Mouse (Mus musculus) hindbrain, embryonic 13.5 days (tissue): ENCODE measurements around the gene Ap5m1. TPM values are rescaled to one million over a fixed set of nuclear protein-coding genes. Genes with fewer than 3 reads are reported as not detected.

ENCODE experiments used
- ATAC-seq: fragments of 200-750 bp; cut with Nextera tagmentation; 2 replicates; pipeline ENCODE4 v1.8.0; 2017; ENCODE audit warnings: moderate TSS enrichment; ENCODE audit not compliant: low FRiP score
- H3K27ac ChIP-seq: fragments of 300-500 bp; sonication (generic); 2 replicates; pipeline ENCODE4 v1.5.1; 2015; ENCODE audit warnings: inconsistent platforms, mild to moderate bottlenecking, moderate library complexity
- H3K27me3 ChIP-seq: fragments of 300-500 bp; sonication (generic); 2 replicates; pipeline ENCODE4 v1.6.1; 2015; ENCODE audit warnings: mild to moderate bottlenecking, inconsistent platforms
- H3K36me3 ChIP-seq: fragments of 300-500 bp; sonication (generic); 2 replicates; pipeline ENCODE4 v1.6.1; 2015; ENCODE audit warnings: mild to moderate bottlenecking, inconsistent platforms
- H3K4me1 ChIP-seq: fragments of 300-500 bp; sonication (generic); replicated peaks from 2 replicates; pipeline ENCODE4 v1.6.1; 2015; ENCODE audit warnings: inconsistent platforms
- H3K4me2 ChIP-seq: fragments of 300-500 bp; sonication (generic); 2 replicates; pipeline ENCODE4 v1.6.1; 2015; ENCODE audit warnings: inconsistent platforms, mild to moderate bottlenecking, moderate library complexity
- H3K4me3 ChIP-seq: fragments of 300-500 bp; sonication (generic); 2 replicates; pipeline ENCODE4 v1.5.1; 2015; ENCODE audit warnings: mild to moderate bottlenecking, inconsistent platforms
- H3K9ac ChIP-seq: fragments of 300-500 bp; sonication (generic); 2 replicates; pipeline ENCODE4 v1.6.1; 2015; ENCODE audit warnings: mild to moderate bottlenecking, inconsistent platforms
- H3K9me3 ChIP-seq: fragments of 300-500 bp; sonication (generic); 2 replicates; pipeline ENCODE4 v1.6.1; 2016; ENCODE audit warnings: inconsistent platforms
- WGBS: fragments of 180-500 bp; shearing (Covaris S2); methylation state at CpG from one replicate; pipeline ENCODE4 v1.1.7; 2015; 5-methylcytosine and 5-hydroxymethylcytosine counted together
- polyA plus RNA-seq: library from polyadenylated mRNA; unstranded; fragments of >200 nt; fragmentation: Nextera tagmentation; extraction: Ambion mirVana; gene quantifications from 2 replicates; pipeline ENCODE4 v1.2.1, GENCODE M21; 2015

Ap5m1 gene
- polyA plus RNA-seq: 24.6 and 26.9 TPM in 2 replicates

DNA sequence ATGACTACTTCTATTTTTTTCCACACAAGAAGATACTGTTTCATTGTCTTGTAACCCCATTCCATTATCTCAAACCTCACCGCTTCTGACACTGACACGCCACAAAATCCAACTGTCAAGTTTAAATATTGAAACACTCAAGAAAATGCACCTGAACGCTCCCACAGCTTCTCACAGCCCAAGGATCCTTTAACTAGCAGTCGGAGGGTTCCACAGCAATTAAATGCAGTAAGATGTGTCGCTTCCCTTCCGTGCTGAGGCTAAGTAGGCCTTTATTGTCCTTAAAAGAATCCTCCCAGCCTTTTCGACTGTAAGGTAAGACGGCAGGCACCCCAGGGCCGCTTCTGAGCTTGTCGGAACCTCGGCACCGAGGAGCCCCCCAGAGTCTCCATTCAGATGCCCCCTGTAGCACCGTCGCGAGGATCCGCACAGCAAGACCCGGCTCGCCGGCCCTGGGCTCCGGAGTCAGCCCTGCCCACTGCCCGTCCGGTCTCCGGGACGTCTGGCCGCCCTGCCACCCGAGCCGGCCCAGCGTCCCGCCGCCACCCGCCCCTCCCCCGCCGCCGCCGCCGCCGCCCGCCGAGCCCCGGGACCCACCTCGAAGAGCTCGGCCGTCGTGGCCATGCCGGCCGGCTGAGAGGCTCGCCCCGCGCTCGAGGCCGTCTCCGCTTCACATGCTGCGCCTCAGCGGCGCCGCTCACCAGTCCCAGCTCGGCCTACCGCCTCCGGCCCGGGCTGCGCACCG is at the start of gene Ap5m1:
Ap5m1 (plus strand) TSS at position 569 of the 745 bp plus-strand sequence.
- H3K27ac ChIP-seq: peak within 1 kb of the TSS; percentile 99
- peak; percentile 74 for ATAC-seq
- peak within 1 kb of the TSS; percentile 98 for H3K9ac ChIP-seq
- peak within 1 kb of the TSS; percentile 74 for H3K4me2 ChIP-seq
- WGBS: under 1% methylated on average over 49 of the region's 62 CpGs
- peaks cover 29% of the 10 kb centered on the region for H3K4me1 ChIP-seq
- H3K36me3 ChIP-seq: no peaks in the 10 kb centered on the region
- H3K27me3 ChIP-seq: no peaks in the 10 kb centered on the region
- no peaks in the 10 kb centered on the region for H3K9me3 ChIP-seq
- peak within 1 kb of the TSS; percentile 94 for H3K4me3 ChIP-seq

- ATAC-seq: no peak
- whole genome bisulfite sequencing: 89% methylated on average over 5 of the region's 5 CpGs
- H3K36me3 ChIP-seq: peaks cover 37% of the 10 kb centered on the region
These were observed 46.1 kb upstream of the Ap5m1 start for GRCm38 (mm10) chr14:49019765-49020164.

GRCm38 (mm10) chr14:49027040-49027778 is 38.7 kb upstream of the Ap5m1 start:
- no peaks in the 10 kb centered on the region for H3K9me3 ChIP-seq
- no peaks in the 10 kb centered on the region for H3K27me3 ChIP-seq
- no peaks in the 10 kb centered on the region for H3K4me1 ChIP-seq
- no peak for ATAC-seq
- peaks cover 28% of the 10 kb centered on the region for H3K36me3 ChIP-seq
- 90% methylated on average over 6 of the region's 6 CpGs for WGBS
- H3K9ac ChIP-seq: no peak overlapping the region
- H3K27ac ChIP-seq: no peak overlapping the region
- H3K4me2 ChIP-seq: no peak overlapping the region
- no peak overlapping the region for H3K4me3 ChIP-seq

More at GRCm38 (mm10) chr14:49019765-49020164, 46.1 kb upstream of the Ap5m1 start:
- no peak overlapping the region for H3K9ac ChIP-seq
- no peaks in the 10 kb centered on the region for H3K4me1 ChIP-seq
- H3K4me2 ChIP-seq: no peak overlapping the region
- H3K27me3 ChIP-seq: no peaks in the 10 kb centered on the region
- no peaks in the 10 kb centered on the region for H3K9me3 ChIP-seq
- no peak overlapping the region for H3K27ac ChIP-seq
- no peak overlapping the region for H3K4me3 ChIP-seq

DNA sequence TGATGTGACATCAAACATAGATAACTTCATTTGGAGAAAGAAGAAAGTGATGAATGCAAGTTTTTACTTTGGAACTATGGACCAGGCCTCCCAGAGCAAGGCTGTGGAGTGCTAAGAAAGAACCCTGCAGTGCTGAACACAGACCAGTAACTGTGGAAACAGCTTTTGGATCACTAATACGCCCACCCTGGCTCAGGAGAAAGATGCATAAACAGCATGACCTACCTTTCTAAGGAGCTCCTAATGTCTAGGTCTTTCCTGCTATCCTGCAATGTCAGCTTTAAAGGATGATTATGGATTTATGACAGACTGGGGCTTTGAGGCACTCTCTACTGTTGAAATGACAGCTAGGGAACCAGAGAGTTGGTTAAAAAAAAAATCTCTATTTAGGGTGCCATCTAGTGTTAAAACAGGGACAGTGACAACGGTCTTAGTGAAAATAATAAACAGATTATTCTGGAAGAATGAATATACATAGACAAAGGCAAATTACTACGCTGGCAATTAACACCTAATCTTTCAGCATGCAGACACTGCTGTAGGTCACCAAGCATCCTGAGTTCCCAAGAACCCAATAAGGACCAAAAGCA is 38.0 kb upstream of the Ap5m1 start:
- no peak overlapping the region for H3K4me3 ChIP-seq
- no peak for ATAC-seq
- H3K27me3 ChIP-seq: no peaks in the 10 kb centered on the region
- H3K9me3 ChIP-seq: no peaks in the 10 kb centered on the region
- no peak overlapping the region for H3K9ac ChIP-seq
- no peaks in the 10 kb centered on the region for H3K4me1 ChIP-seq
- WGBS: 73% methylated on average over 3 of the region's 3 CpGs
- peaks cover 28% of the 10 kb centered on the region for H3K36me3 ChIP-seq
- H3K27ac ChIP-seq: no peak overlapping the region
- H3K4me2 ChIP-seq: no peak overlapping the region

- WGBS: 88% methylated on average over 5 of the region's 5 CpGs
- H3K27ac ChIP-seq: no peak overlapping the region
- no peaks in the 10 kb centered on the region for H3K27me3 ChIP-seq
- no peaks in the 10 kb centered on the region for H3K9me3 ChIP-seq
- ATAC-seq: no peak
- H3K36me3 ChIP-seq: peaks cover 33% of the 10 kb centered on the region
- no peak overlapping the region for H3K4me3 ChIP-seq
- H3K4me2 ChIP-seq: no peak overlapping the region
- no peak overlapping the region for H3K9ac ChIP-seq
- H3K4me1 ChIP-seq: no peaks in the 10 kb centered on the region
These were observed 36.9 kb upstream of the Ap5m1 start for GRCm38 (mm10) chr14:49028991-49029390.

GRCm38 (mm10) chr14:49045610-49046009 is 20.3 kb upstream of the Ap5m1 start:
- H3K36me3 ChIP-seq: peaks cover 8% of the 10 kb centered on the region
- no peak overlapping the region for H3K4me2 ChIP-seq
- H3K27ac ChIP-seq: no peak overlapping the region
- WGBS: 93% methylated on average over 4 of the region's 4 CpGs
- H3K27me3 ChIP-seq: no peaks in the 10 kb centered on the region
- no peaks in the 10 kb centered on the region for H3K4me1 ChIP-seq
- no peaks in the 10 kb centered on the region for H3K9me3 ChIP-seq
- no peak overlapping the region for H3K9ac ChIP-seq
- ATAC-seq: no peak
- no peak overlapping the region for H3K4me3 ChIP-seq

DNA sequence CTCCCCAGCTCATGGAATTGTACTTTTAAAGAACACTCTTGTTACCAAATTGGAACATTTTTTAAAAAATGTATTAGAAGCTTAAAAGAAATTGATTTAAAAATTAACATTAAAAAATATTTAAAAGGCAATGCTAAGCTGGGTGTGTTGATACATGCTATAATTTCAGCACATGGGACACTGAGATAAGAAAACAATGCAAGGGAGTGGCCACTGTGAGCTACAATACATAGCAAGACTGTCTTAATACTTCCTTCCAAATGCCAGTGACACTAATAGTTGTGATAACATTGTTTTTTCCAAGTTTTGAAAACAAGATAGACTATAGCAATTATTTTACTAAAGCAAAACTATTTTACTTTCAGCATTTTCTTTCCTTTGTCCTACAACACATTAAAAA is 16.4 kb upstream of the Ap5m1 start:
- no peak for ATAC-seq
- no peak overlapping the region for H3K4me3 ChIP-seq
- H3K9me3 ChIP-seq: no peaks in the 10 kb centered on the region
- H3K27me3 ChIP-seq: no peaks in the 10 kb centered on the region
- H3K27ac ChIP-seq: no peak overlapping the region
- peaks cover 13% of the 10 kb centered on the region for H3K36me3 ChIP-seq
- no peak overlapping the region for H3K4me2 ChIP-seq
- H3K4me1 ChIP-seq: no peaks in the 10 kb centered on the region
- no peak overlapping the region for H3K9ac ChIP-seq

DNA sequence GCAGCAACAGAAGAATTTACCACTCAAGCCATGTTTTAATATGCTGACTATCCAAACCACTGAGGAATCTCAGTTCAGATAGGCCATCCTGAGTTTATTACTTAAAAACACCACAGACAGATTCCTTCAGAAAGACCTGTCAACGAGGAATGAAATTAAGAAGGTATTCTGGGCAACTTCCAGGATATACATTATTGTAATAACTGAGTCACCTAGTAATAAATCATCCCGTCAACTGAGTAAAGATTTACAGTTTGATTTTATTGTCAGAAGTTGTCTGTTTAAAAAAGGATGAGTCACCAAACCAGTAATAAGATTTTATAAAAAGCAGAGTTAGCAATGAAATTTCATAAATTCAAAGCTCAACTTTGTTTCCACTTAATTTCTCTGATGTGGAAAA is 2.1 kb upstream of the Ap5m1 start:
- H3K4me2 ChIP-seq: peak overlapping the region; percentile 39

GRCm38 (mm10) chr14:49066274-49066823 is 452 bp downstream of the Ap5m1 start, which contains the start of gene Exoc5:
Gene Exoc5, minus strand, starts transcription at chr14:49066653.
- peak within 1 kb of the TSS; percentile 74 for H3K4me2 ChIP-seq
- peaks cover 29% of the 10 kb centered on the region for H3K4me1 ChIP-seq
- H3K36me3 ChIP-seq: no peaks in the 10 kb centered on the region
- peak within 1 kb of the TSS; percentile 99 for H3K27ac ChIP-seq
- WGBS: under 1% methylated on average over 53 of the region's 53 CpGs
- peak; percentile 96 for ATAC-seq
- H3K9ac ChIP-seq: peak within 1 kb of the TSS; percentile 98
- H3K27me3 ChIP-seq: no peaks in the 10 kb centered on the region
- H3K9me3 ChIP-seq: no peaks in the 10 kb centered on the region
- peak within 1 kb of the TSS; percentile 94 for H3K4me3 ChIP-seq

More for the DNA sequence above, 2.1 kb upstream of the Ap5m1 start:
- Histone ChIP-seq H3K4me3 (no peak overlapping the region), H3K9me3 (no peaks in the 10 kb centered on the region), H3K27ac (no peak overlapping the region), H3K9ac (no peak overlapping the region), H3K36me3 (no peaks in the 10 kb centered on the region), H3K4me1 (peaks cover 25% of the 10 kb centered on the region), H3K27me3 (no peaks in the 10 kb centered on the region)
- WGBS: 87% methylated on average over 2 of the region's 2 CpGs
- no peak for ATAC-seq

DNA sequence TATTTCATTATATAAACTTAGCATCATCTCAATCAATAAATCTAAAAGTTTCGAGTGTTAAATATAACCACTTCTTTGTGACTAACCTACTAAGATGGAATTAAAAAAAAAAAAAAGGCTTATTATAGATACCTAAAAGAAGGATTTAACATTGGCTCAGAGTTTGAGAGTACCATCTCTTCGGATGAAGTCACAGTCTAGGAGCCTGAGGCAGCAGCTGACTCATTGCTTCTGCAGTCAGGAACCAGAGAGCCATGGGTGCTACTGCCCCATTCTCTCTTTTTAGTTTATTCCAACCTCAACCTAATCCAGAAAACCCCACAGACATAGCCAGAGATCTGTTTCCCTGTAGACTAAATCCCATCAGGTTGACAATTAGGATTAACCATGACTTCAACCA is 6.9 kb downstream of the Ap5m1 start:
- Histone ChIP-seq H3K27ac (no peak overlapping the region), H3K4me2 (no peak overlapping the region), H3K4me3 (no peak overlapping the region), H3K27me3 (no peaks in the 10 kb centered on the region), H3K9ac (no peak overlapping the region), H3K9me3 (no peaks in the 10 kb centered on the region), H3K36me3 (peaks cover 21% of the 10 kb centered on the region), H3K4me1 (peaks cover 7% of the 10 kb centered on the region)
- no peak for ATAC-seq
- 97% methylated on average over 2 of the region's 2 CpGs for WGBS

GRCm38 (mm10) chr14:49073896-49074295 is 8.0 kb downstream of the Ap5m1 start:
- H3K9ac ChIP-seq: no peak overlapping the region
- peaks cover 21% of the 10 kb centered on the region for H3K36me3 ChIP-seq
- peaks cover 4% of the 10 kb centered on the region; the same call in 1 of the 2 replicates for H3K4me1 ChIP-seq
- no peak overlapping the region for H3K27ac ChIP-seq
- H3K9me3 ChIP-seq: no peaks in the 10 kb centered on the region
- no peak for ATAC-seq
- H3K4me3 ChIP-seq: no peak overlapping the region
- 95% methylated on average over 7 of the region's 7 CpGs for WGBS
- no peak overlapping the region for H3K4me2 ChIP-seq
- H3K27me3 ChIP-seq: no peaks in the 10 kb centered on the region

DNA sequence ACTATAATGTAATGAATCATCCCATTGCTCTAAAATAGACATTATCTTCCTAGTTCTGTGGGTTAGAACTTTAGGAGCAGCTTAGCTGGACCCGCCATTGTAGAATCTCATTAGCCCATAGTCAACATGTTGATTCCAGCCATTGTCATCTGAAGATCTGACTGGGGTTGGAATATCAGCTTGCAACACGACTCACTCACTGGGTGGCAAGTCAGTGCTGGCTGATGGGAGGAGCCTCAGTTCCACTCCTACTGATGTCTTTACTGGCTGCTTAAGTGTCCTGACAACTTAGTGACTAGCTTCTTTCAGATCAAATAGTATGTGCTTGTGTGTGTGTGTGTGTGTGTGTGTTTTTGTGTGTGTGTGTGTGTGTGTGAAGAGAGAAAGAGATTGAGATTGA is 8.5 kb downstream of the Ap5m1 start:
- ATAC-seq: no peak
- H3K27ac ChIP-seq: no peak overlapping the region
- H3K36me3 ChIP-seq: peaks cover 24% of the 10 kb centered on the region
- peaks cover 3% of the 10 kb centered on the region; the same call in 1 of the 2 replicates for H3K4me1 ChIP-seq
- H3K4me2 ChIP-seq: no peak overlapping the region
- no peaks in the 10 kb centered on the region for H3K9me3 ChIP-seq
- no peak overlapping the region for H3K4me3 ChIP-seq
- H3K9ac ChIP-seq: no peak overlapping the region
- 72% methylated on average over 2 of the region's 2 CpGs for WGBS
- no peaks in the 10 kb centered on the region for H3K27me3 ChIP-seq
